Mouse (Mus musculus) lung, adult 2 months (tissue): ENCODE measurements at regions not wholly inside any gene's neighbourhood (a gene's known extent, or its start where the extent isn't known, plus 50 kb on each side); places are given as distances from the start of the nearest gene placed in this dataset.

Experiments
- CTCF ChIP-seq: fragments of 200-500 bp; IDR thresholded peaks from 2 replicates; pipeline ENCODE4 v1.5.1; 2011; ENCODE audit warnings: mild to moderate bottlenecking, low read length, control low read depth; ENCODE audit not compliant: insufficient read depth
- POLR2A ChIP-seq: fragments of 200-500 bp; IDR thresholded peaks from 2 replicates; pipeline ENCODE4 v1.6.1; 2011; ENCODE audit warnings: low read depth, mild to moderate bottlenecking, control low read depth, low read length, borderline replicate concordance; ENCODE audit errors: extremely low read depth

GRCm38 (mm10) chr1:55915940-55916339 is 510.2 kb downstream of the Plcl1 start:
- TF ChIP-seq CTCF (no peak), POLR2A (no peak)
